Mouse (Mus musculus) left cerebral cortex, postnatal 25 days (tissue): ENCODE data around the gene Crygb. TPM values are rescaled to one million over a fixed set of nuclear protein-coding genes. Genes with fewer than 3 reads are reported as not detected.

Source experiments
- DNase-seq, 2 experiments: peaks; one replicate each; pipeline ENCODE4 v3.0.0; 2022; ENCODE audit warnings: low spot score in 2 of 2, mixed read lengths in 1 of 2
- intact Hi-C: fragments of 180-260 bp; cut with DNase I; formaldehyde crosslinking; loops from one replicate; pipeline ENCODE4 v1.15.1; 2025
- total RNA-seq, 2 experiments: library from RNA; stranded (reverse); gene quantifications; 2 replicates each; pipeline ENCODE4 v1.2.3; 2021

The Crygb gene
- total RNA-seq = not detected

DNA sequence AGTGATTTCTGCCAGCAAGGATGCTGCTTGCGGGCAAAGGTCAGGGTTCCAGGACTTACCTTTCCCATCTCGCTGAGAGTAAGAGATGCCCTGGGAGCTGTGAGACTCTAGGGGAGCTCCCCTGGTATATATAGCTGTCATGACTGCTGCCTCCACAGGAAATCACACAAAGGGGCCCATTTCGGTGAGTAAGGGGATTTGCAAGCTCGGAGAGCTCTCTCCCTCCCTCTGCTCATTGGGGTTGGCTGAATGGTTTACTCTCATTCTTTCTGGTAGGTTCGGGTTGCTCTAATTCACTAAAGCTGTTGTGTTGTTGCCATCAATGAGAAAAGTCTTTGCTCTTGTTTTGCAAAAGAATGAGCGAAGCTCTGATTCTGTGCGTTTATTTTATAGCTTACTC lies at the start of gene Crygb:
Crygb (minus strand) TSS at position 101 of the 400 bp plus-strand sequence.
- intact Hi-C loops = no loop called here

DNA sequence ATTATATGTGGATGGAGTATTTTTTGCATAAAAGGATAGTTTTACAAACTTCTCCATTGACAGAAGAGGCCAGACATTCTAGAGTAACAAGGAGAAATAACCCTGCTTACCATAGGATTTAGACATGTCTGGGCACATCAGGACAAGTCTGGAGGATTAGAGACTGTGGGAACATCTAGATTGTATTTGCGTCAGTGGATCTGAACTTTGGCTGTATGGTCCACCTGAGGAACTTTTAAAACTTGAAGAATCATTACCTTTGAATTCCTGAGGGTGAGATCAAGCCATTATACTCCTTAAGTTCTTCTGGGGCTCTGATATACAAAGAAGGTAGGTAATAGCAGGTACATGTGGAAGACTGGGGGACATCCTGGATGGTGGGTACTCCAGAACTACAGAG lies 49.6 kb upstream of the Crygb start:
- no peak for DNase-seq
- intact Hi-C loops = no loop called here

More for the DNA sequence above, at the start of gene Crygb:
- no peak for DNase-seq

- no peak for DNase-seq
- intact Hi-C loops = no loop called here
Measured at GRCm38 (mm10) chr1:65130226-65130625, 48.1 kb upstream of the Crygb start.

- DNase-seq = peak; percentile 8 to 17
- intact Hi-C loops = no loop called here
Measured at GRCm38 (mm10) chr1:65129634-65130180, 47.6 kb upstream of the Crygb start.

GRCm38 (mm10) chr1:65122574-65123372 lies 40.7 kb upstream of the Crygb start, which contains the start of gene D630023F18Rik:
TSS of gene D630023F18Rik (minus strand) at chr1:65123214.
- DNase-seq = peak; percentile 31 to 57
- intact Hi-C loops = no loop called here

DNA sequence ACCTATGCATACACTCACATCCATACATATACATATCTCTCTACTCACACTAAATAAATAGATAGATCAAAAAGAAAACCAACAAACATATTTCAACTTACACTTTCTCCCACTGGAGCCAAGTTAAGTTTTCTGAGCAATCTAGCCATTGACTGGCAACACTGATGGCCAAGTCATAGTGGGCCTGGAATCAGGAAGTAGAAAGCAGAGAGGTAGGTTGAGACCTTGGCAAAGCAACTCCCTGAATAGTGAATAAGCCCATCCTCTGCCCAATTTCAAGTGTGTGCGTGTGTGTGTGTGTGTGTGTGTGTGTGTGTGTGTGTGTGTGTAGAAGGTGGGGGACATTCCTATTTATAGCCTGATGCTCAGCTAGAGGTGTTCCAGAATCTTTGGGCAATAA lies 37.4 kb upstream of the Crygb start, which contains the start of gene Gm28845:
Gm28845 (minus strand) TSS at position 121 of the 400 bp plus-strand sequence.
- DNase-seq = no peak
- intact Hi-C loops = no loop called here

DNA sequence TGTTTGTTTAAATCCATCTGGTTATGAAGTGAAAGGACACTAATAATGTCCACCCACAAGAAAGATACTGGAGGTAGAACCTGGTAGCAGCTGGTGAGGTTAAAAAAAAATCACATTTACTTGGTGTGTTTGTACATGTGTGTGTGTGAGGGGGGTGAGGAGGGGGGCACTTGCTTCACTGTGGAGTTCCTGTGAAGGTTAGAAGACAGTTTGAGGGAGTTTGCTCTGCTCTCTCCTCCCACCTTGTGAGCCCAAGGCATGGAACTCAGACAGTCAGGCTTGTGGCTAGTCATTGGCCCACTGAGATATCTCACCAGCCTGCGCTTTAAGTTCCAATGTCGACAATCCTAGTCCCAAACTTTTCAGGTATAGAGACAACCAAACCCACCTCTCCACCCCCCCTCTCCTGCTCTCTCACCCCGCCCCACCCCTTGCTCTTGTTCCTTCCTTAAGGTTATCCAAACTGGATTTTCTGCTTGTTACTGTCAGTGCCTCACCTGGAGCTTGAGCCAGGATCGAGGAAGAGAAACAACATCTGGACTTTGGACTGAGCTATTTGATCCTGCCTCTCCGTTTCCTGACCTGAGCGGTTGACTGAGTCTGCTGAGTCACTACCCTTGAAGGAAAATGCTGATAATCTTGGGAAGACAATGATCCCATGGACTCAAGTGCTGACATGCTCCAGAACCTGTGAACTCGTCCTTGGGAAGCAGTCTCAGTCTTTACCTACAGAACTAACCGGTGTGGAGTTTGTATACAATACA lies 36.2 kb upstream of the Crygb start:
- no peak for DNase-seq
- intact Hi-C loops = no loop called here

GRCm38 (mm10) chr1:65113536-65114172 lies 31.6 kb upstream of the Crygb start:
- intact Hi-C loops = loop anchor here (5.0 kb wide), 1 partner anchor 49 kb away; no protein-coding TSS in a partner anchor
- DNase-seq = no peak

- intact Hi-C loops = loop anchor here (1.0 to 5.0 kb wide), 2 partner anchors 49 to 65 kb away; no protein-coding TSS in a partner anchor
Measured at GRCm38 (mm10) chr1:65112807-65113196, 30.7 kb upstream of the Crygb start.

DNA sequence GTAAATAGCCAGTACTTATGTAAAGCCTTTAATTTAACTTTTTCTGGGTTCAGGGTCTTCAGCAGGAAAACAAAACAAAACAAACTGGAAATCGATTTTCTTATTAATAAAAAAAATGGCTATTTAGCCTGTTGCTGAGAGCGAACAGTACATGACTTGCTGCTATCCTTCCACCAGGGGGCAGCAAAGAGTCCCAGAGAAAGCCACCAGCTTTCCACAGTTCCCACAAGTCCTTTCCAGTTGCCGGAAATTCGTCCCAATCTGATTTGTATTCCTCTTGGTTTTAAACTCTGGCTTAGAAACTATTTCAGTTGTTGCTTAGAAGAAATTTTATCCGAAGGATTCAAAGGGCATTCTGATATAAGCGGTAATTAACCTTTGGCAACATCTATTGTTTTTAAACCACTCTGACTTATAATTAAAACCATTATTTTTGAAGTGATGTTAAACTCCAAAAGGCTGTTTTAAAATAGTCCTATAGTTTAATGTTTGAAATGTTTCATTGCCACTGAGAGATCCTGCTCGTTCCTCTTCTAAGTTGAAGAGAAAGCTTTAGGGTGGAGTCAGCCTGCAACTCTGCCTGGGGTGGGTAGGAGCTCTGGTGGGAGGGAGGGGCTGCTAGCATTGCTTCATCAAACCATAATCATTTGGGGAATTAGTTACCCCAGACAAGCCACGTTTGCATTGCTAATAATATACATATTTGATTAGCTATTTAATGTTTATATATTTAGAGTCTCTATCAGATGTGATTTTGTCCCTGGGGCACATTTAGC lies 30.1 kb upstream of the Crygb start:
- DNase-seq = peak; percentile 80 to 81
- intact Hi-C loops = loop anchor here (1.0 to 5.0 kb wide), 2 partner anchors 50 to 66 kb away; no protein-coding TSS in a partner anchor

More at GRCm38 (mm10) chr1:65112807-65113196, 30.7 kb upstream of the Crygb start:
- no peak for DNase-seq

GRCm38 (mm10) chr1:65109756-65110435 lies 27.8 kb upstream of the Crygb start:
- intact Hi-C loops = loop anchor here (5.0 kb wide), 1 partner anchor 52 kb away; no protein-coding TSS in a partner anchor

GRCm38 (mm10) chr1:65109196-65109595 lies 27.1 kb upstream of the Crygb start:
- intact Hi-C loops = no loop called here
- DNase-seq = no peak

More at GRCm38 (mm10) chr1:65109756-65110435, 27.8 kb upstream of the Crygb start:
- no peak for DNase-seq

GRCm38 (mm10) chr1:65107654-65108279 lies 25.7 kb upstream of the Crygb start:
- no peak for DNase-seq
- intact Hi-C loops = no loop called here

GRCm38 (mm10) chr1:65103273-65103672 lies 21.2 kb upstream of the Crygb start, which contains the start of gene Cryga:
TSS of gene Cryga (minus strand) at chr1:65103373.
- intact Hi-C loops = no loop called here
- DNase-seq = no peak

- intact Hi-C loops = no loop called here
- DNase-seq = no peak
Measured at GRCm38 (mm10) chr1:65096953-65097352, 14.9 kb upstream of the Crygb start.

DNA sequence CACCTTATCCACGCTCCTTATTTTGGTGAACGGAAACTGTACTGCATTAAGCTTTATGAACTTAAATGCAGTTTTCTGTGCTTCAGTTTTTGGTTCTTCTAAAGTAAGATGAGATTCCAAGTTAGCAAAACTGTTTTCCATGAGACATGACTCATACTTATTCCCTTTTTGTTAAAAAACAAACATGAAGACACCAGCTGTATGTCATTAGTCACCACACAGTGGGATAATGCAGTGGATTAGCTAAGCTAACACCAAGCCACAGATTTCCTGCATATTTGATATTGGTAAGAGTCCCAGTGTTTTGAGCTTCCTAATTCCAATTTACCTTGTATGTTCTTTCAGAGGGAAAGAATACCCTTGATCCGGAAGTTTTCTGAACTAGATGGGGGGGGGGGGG lies 9.5 kb upstream of the Crygb start:
- DNase-seq = peak in 1 of 2 experiments; percentile 5
- intact Hi-C loops = no loop called here

- intact Hi-C loops = no loop called here
- DNase-seq = no peak
Measured at GRCm38 (mm10) chr1:65090370-65090769, 8.3 kb upstream of the Crygb start.
